Mouse (Mus musculus): ENCODE data around the gene Olfr1283.
"Not testable (repeated sequence)": the region's sequence is repeated elsewhere in the genome, so short reads cannot be mapped to it uniquely, and the experiment has no call there.

Olfr1283 gene

DNA sequence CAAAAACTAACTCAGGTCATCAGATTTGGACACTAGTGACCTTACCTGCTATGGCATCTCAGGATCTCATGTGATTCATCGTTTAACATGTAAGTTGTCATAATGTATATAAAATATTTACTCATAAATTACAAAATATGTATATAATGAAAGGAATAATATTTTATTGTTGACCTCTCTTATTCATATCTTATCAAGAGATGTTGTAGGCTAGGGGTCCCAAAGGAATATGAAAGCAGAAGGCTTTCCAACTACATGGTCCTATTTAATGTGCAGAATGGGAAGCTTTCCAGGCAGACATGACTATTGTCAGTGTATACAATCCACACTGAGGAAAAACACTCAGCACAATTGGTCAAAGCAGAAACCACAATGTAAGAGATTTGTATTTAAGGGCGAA lies at the start of gene Olfr1283:
Gene Olfr1283, plus strand, starts transcription at position 301 of the 400 bp plus-strand sequence.
- no peak for DNase-seq

DNA sequence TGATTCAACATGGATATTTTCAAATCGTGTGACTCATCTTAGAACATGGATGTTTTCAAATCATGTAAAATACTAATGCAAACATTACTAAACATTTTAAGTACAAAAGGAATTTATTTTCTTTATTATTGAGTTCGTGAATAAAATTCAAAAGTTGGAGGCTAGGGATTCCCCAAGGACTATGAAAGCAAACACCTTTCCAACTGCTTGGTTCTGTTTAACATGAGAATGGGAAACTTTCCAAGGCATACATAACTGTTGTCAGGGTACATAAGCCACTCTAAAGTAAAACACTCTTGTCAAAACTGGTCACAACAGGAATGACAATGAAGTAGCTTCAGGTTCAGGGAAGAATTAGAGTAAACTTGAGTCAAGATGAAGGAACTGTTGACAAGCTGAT lies 40.4 kb upstream of the Olfr1283 start, which contains the start of gene Olfr1281:
Gene Olfr1281, plus strand, starts transcription at position 301 of the 400 bp plus-strand sequence.
- no peak for DNase-seq

DNA sequence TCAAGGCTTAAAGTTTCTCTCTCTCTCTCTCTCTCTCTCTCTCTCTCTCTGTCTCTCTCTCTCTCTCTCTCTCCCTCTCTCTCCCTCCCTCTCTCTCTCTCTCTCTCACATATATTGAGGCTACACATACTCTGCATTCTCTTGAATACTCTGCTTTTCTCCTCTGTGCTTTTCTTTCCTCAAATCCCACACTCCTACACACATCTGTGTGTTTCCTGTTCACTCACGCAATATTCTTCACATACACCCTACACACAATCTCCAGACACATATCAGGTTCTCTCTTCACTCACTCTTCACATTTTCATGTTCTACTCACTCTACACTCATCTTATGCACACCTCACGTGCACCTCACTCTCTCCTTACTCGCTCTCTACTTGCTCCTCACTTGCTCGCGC lies 32.9 kb upstream of the Olfr1283 start:
- not testable (repeated sequence) for DNase-seq

DNA sequence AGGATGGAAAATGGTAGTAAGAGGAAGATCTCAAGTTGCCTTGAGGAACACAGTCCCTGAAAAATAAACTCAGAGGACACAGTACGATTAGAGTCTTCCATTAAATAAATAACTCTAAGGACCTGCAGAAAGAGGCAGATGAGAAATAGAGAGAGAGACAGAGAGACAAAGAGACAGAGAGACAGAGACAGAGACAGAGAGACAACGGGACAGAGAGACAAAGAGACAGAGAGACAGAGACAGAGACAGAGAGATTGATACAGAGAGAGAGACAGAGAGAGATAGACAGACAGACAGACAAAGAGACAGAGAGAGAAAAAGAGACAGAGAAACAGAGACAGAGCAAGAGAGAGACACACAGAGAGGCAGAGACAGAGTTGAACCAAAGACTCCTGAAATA lies 30.6 kb upstream of the Olfr1283 start, which contains the start of gene Olfr1282:
Gene Olfr1282, minus strand, starts transcription at position 101 of the 400 bp plus-strand sequence.
- no peak for DNase-seq

DNA sequence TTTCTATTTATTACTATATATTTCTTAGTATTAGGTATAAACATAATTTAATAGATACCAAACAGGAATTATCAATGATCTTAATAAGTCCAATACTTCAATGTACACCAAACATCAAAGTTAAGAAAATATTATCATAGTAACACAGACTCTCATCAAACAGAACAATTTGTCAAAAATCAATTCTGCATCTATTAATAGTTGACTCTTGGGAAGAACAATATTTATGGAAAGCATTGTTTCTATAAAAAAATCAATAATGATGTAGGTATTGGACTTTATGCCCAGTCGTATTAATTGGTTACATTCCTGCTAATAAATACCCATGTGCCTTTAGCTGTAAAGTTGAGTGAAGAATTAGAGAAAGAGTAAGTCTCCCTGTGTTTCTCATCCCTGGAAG lies 8.6 kb downstream of the Olfr1283 start, which contains the start of gene Olfr1284:
Gene Olfr1284, plus strand, starts transcription at position 301 of the 400 bp plus-strand sequence.
- no peak for DNase-seq
